Mouse (Mus musculus) hindbrain, postnatal 0 days (tissue): ENCODE results near the gene Plcb4. TPM values are rescaled to one million over a fixed set of nuclear protein-coding genes. Genes with fewer than 3 reads are reported as not detected.
A peak's percentile ranks its signal among the peaks of the same experiment; 100 is the strongest.

Experiments
- ATAC-seq: fragments of 200-750 bp; cut with Nextera tagmentation; 2 replicates; pipeline ENCODE4 v1.8.0; 2017; ENCODE audit warnings: mild to moderate bottlenecking, moderate TSS enrichment, moderate library complexity
- DNase-seq: peaks from one replicate; pipeline ENCODE4 v3.0.0-alpha.2; 2015; ENCODE audit warnings: low spot score
- H3K27ac ChIP-seq: fragments of 300-500 bp; sonication (generic); 2 replicates; pipeline ENCODE4 v1.5.1; 2014; ENCODE audit warnings: mild to moderate bottlenecking
- H3K27me3 ChIP-seq: fragments of 300-500 bp; sonication (generic); 2 replicates; pipeline ENCODE4 v1.6.1; 2014; ENCODE audit warnings: low read length, mixed read lengths; ENCODE audit not compliant: insufficient read depth
- H3K36me3 ChIP-seq: fragments of 300-500 bp; sonication (generic); 2 replicates; pipeline ENCODE4 v1.6.1; 2014; ENCODE audit warnings: low read length, mixed read lengths; ENCODE audit not compliant: insufficient read depth
- H3K4me1 ChIP-seq: fragments of 300-500 bp; sonication (generic); 2 replicates; pipeline ENCODE4 v1.6.1; 2014; ENCODE audit warnings: antibody characterized with exemption, low read length, mixed read lengths; ENCODE audit not compliant: insufficient read depth
- H3K4me2 ChIP-seq: fragments of 300-500 bp; sonication (generic); 2 replicates; pipeline ENCODE4 v1.6.1; 2014; ENCODE audit warnings: low read depth, mild to moderate bottlenecking, low read length, moderate library complexity, mixed read lengths
- H3K4me3 ChIP-seq: fragments of 300-500 bp; sonication (generic); 2 replicates; pipeline ENCODE4 v1.5.1; 2014; ENCODE audit warnings: low read length
- H3K9ac ChIP-seq: fragments of 300-500 bp; sonication (generic); replicated peaks from 2 replicates; pipeline ENCODE4 v1.6.1; 2014; ENCODE audit warnings: mild to moderate bottlenecking, low read length, moderate library complexity, mixed read lengths
- H3K9me3 ChIP-seq: fragments of 300-500 bp; sonication (generic); 2 replicates; pipeline ENCODE4 v1.6.1; 2016; ENCODE audit warnings: low read length, mixed read lengths
- CTCF ChIP-seq: IDR thresholded peaks from 2 replicates; pipeline ENCODE4 v1.5.1; 2016; ENCODE audit warnings: antibody characterized with exemption, control low read depth, low read depth
- WGBS: fragments of 180-500 bp; shearing (Covaris S2); extraction: QIAGEN DNeasy Blood & Tissue Kit; methylation state at CpG from one replicate; pipeline ENCODE4 v1.1.7; 2014; 5-methylcytosine and 5-hydroxymethylcytosine counted together
- polyA plus RNA-seq: library from polyadenylated mRNA; unstranded; fragments of >200 nt; fragmentation: Nextera tagmentation; extraction: Ambion mirVana; gene quantifications from 2 replicates; pipeline ENCODE4 v1.2.1, GENCODE M21; 2015
- total RNA-seq: library from RNA; depleted of rRNA; stranded (reverse); fragments of >200 nt; gene quantifications from 2 replicates; pipeline ENCODE4 v1.2.3, GENCODE M21; 2014

The Plcb4 gene
- total and polyA plus RNA-seq, 2 experiments from 2014 or later, result 43.0 to 46.9 TPM

- 62% methylated on average over 9 of the region's 9 CpGs for WGBS
- no peak overlapping the region for H3K27ac ChIP-seq
- no peak overlapping the region for H3K9ac ChIP-seq
- DNase-seq (peak; percentile 27), ATAC-seq (no peak)
- H3K9me3 ChIP-seq, result no peaks in the 10 kb centered on the region
- no peak for TF ChIP-seq CTCF
- H3K36me3 ChIP-seq, result no peaks in the 10 kb centered on the region; the same call in 1 of the 2 replicates
- no peak overlapping the region for H3K4me3 ChIP-seq
- H3K27me3 ChIP-seq, result no peaks in the 10 kb centered on the region
- H3K4me2 ChIP-seq, result no peak overlapping the region
- no peaks in the 10 kb centered on the region for H3K4me1 ChIP-seq
Observed at GRCm38 (mm10) chr2:135929021-135929720, 270.4 kb downstream of the Plcb4 start.

GRCm38 (mm10) chr2:135930696-135931095 lies 271.9 kb downstream of the Plcb4 start:
- WGBS, result 91% methylated on average over 4 of the region's 4 CpGs
- DNase-seq, result no peak
- no peak for TF ChIP-seq CTCF

GRCm38 (mm10) chr2:135932569-135932968 lies 273.8 kb downstream of the Plcb4 start:
- 95% methylated on average over 4 of the region's 4 CpGs for WGBS
- ATAC-seq, result no peak
- no peak overlapping the region for H3K27ac ChIP-seq

More at GRCm38 (mm10) chr2:135930696-135931095, 271.9 kb downstream of the Plcb4 start:
- ATAC-seq, result no peak
- Histone ChIP-seq H3K4me1 (no peaks in the 10 kb centered on the region), H3K4me3 (no peak overlapping the region), H3K27ac (no peak overlapping the region), H3K27me3 (no peaks in the 10 kb centered on the region), H3K4me2 (no peak overlapping the region), H3K36me3 (no peaks in the 10 kb centered on the region; the same call in 1 of the 2 replicates), H3K9ac (no peak overlapping the region), H3K9me3 (no peaks in the 10 kb centered on the region)

GRCm38 (mm10) chr2:135936376-135936775 lies 277.6 kb downstream of the Plcb4 start:
- DNase-seq (no peak), ATAC-seq (no peak)
- no peak overlapping the region for H3K9ac ChIP-seq
- no peak overlapping the region for H3K4me2 ChIP-seq
- H3K9me3 ChIP-seq, result no peaks in the 10 kb centered on the region
- 79% methylated on average over 6 of the region's 6 CpGs for WGBS
- H3K27me3 ChIP-seq, result no peaks in the 10 kb centered on the region
- H3K36me3 ChIP-seq, result no peaks in the 10 kb centered on the region
- H3K27ac ChIP-seq, result no peak overlapping the region
- no peak for TF ChIP-seq CTCF
- no peak overlapping the region for H3K4me3 ChIP-seq
- H3K4me1 ChIP-seq, result no peaks in the 10 kb centered on the region

More at GRCm38 (mm10) chr2:135932569-135932968, 273.8 kb downstream of the Plcb4 start:
- Histone ChIP-seq H3K9ac (no peak overlapping the region), H3K9me3 (no peaks in the 10 kb centered on the region), H3K4me3 (no peak overlapping the region), H3K4me1 (no peaks in the 10 kb centered on the region), H3K4me2 (no peak overlapping the region), H3K27me3 (no peaks in the 10 kb centered on the region), H3K36me3 (no peaks in the 10 kb centered on the region; the same call in 1 of the 2 replicates)
- no peak for TF ChIP-seq CTCF
- DNase-seq, result no peak

- Histone ChIP-seq H3K4me2 (no peak overlapping the region), H3K27ac (no peak overlapping the region), H3K4me1 (no peaks in the 10 kb centered on the region), H3K36me3 (no peaks in the 10 kb centered on the region), H3K9me3 (no peaks in the 10 kb centered on the region), H3K4me3 (no peak overlapping the region), H3K9ac (no peak overlapping the region), H3K27me3 (no peaks in the 10 kb centered on the region)
- TF ChIP-seq CTCF, result no peak
- 90% methylated on average over 6 of the region's 6 CpGs for WGBS
- DNase-seq (no peak), ATAC-seq (no peak)
Observed at GRCm38 (mm10) chr2:135937646-135938045, 278.8 kb downstream of the Plcb4 start.

- H3K36me3 ChIP-seq, result no peaks in the 10 kb centered on the region
- H3K4me2 ChIP-seq, result no peak overlapping the region
- H3K27ac ChIP-seq, result no peak overlapping the region
- H3K9ac ChIP-seq, result no peak overlapping the region
- DNase-seq (no peak), ATAC-seq (no peak)
- no peak for TF ChIP-seq CTCF
- no peaks in the 10 kb centered on the region for H3K27me3 ChIP-seq
- H3K4me3 ChIP-seq, result no peak overlapping the region
- 71% methylated on average over 9 of the region's 9 CpGs for WGBS
- no peaks in the 10 kb centered on the region for H3K4me1 ChIP-seq
- no peaks in the 10 kb centered on the region for H3K9me3 ChIP-seq
Observed at GRCm38 (mm10) chr2:135939933-135940332, 281.1 kb downstream of the Plcb4 start.

- no peaks in the 10 kb centered on the region for H3K27me3 ChIP-seq
- H3K9me3 ChIP-seq, result no peaks in the 10 kb centered on the region
- ATAC-seq, result no peak
- DNase-seq, result peak; percentile 57
- peak; percentile 56 for TF ChIP-seq CTCF
- no peak overlapping the region for H3K4me3 ChIP-seq
- WGBS, result 75% methylated on average over 1 of the region's 1 CpGs
- no peak overlapping the region for H3K27ac ChIP-seq
- H3K9ac ChIP-seq, result no peak overlapping the region
- no peak overlapping the region for H3K4me2 ChIP-seq
- H3K4me1 ChIP-seq, result no peaks in the 10 kb centered on the region
- H3K36me3 ChIP-seq, result peaks cover 17% of the 10 kb centered on the region
Observed at GRCm38 (mm10) chr2:135947839-135948238, 289.0 kb downstream of the Plcb4 start.
